Mouse (Mus musculus): ENCODE data around the gene Eml5. TPM values are rescaled to one million over a fixed set of nuclear protein-coding genes. Genes with fewer than 3 reads are reported as not detected.

The Eml5 gene
- polyA plus RNA-seq, 1 experiment from 2014 or later = 26.2 TPM

DNA sequence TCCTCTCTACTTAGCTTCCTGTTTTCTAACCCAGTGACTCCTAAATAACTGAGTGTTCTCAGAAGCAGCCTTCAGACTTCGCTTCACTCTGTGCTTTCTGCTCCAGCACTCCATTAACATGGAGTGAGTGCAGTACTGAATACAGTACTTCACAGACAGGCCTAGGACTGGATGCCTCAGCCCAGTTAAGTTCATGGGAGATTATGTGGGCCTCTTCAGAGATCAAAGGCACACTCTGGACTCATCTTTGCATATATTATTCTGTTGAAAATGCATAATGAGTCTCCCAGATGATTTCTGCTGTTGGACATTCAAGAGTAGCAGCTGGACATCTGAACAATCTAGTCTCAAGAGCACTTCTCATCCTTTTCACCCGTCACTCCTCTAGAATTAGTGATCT, 80.5 kb downstream of the Eml5 start:
- H3K4me3 ChIP-seq (ENCODE audit: low read depth, low read length) = no peak overlapping the region
- H3K4me1 ChIP-seq (ENCODE audit: control insufficient read depth, insufficient read depth, low read length) = 0 out of 2 replicates have a peak, but pooled peaks cover 2% of the 10 kb centered on the region
- H3K36me3 ChIP-seq (ENCODE audit: control insufficient read depth, insufficient read depth, low read length) = peaks cover 12% of the 10 kb centered on the region
- H3K4me2 ChIP-seq (ENCODE audit: low read length) = no peak overlapping the region
- no peak overlapping the region for H3K27ac ChIP-seq (ENCODE audit: low read length)
- no peaks in the 10 kb centered on the region for H3K27me3 ChIP-seq (ENCODE audit: control insufficient read depth, insufficient read depth, low read depth, low read length)
- H3K9me3 ChIP-seq (replicated peaks; ENCODE audit: control insufficient read depth, low read length, poor library complexity, severe bottlenecking) = no peaks in the 10 kb centered on the region
- ATAC-seq = no peak
- WGBS = 35% methylated on average over 2 of the region's 2 CpGs
- no peak overlapping the region for H3K9ac ChIP-seq (ENCODE audit: low read depth, low read length)

DNA sequence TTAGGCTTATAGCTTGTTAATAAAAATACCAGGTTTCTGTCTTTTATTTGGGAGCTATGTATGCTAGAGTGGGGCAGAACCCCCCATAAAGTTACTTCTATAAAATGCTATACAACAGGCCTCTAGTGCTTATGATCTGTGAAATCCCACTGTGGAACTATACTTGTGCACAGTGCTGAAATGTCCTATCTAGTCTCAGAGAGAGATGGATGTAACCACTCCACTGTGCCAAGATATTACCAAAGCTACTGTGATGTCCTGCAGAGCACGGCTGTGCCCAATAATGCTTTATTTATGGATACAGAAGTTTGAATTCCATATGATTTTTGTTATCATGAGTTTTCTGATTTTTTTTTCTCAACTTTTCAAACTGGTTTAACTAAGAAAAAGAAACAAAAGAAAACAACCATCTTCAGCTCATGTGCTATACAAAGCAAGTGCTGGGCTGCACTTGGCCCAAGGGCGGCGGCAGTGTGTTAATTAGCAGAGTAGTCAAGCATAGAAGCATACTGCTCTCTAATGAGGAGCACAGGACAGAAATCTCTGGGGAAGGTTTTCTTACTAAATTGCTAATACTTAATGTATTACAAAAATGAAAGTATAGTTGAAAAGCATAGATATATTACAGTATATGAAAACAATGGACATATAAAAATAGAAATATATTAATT, 97.1 kb downstream of the Eml5 start:
- no peaks in the 10 kb centered on the region for H3K9me3 ChIP-seq (replicated peaks; ENCODE audit: control insufficient read depth, low read length, poor library complexity, severe bottlenecking)
- H3K27me3 ChIP-seq (ENCODE audit: control insufficient read depth, insufficient read depth, low read depth, low read length) = no peaks in the 10 kb centered on the region
- H3K36me3 ChIP-seq (ENCODE audit: control insufficient read depth, insufficient read depth, low read length) = peaks cover 9% of the 10 kb centered on the region
- no peaks in the 10 kb centered on the region for H3K4me1 ChIP-seq (ENCODE audit: control insufficient read depth, insufficient read depth, low read length)
- no peak for ATAC-seq
- WGBS = 80% methylated on average over 3 of the region's 3 CpGs
- H3K4me3 ChIP-seq (ENCODE audit: low read depth, low read length) = no peak overlapping the region
- no peak overlapping the region for H3K27ac ChIP-seq (ENCODE audit: low read length)
- no peak overlapping the region for H3K9ac ChIP-seq (ENCODE audit: low read depth, low read length)
- H3K4me2 ChIP-seq (ENCODE audit: low read length) = no peak overlapping the region

DNA sequence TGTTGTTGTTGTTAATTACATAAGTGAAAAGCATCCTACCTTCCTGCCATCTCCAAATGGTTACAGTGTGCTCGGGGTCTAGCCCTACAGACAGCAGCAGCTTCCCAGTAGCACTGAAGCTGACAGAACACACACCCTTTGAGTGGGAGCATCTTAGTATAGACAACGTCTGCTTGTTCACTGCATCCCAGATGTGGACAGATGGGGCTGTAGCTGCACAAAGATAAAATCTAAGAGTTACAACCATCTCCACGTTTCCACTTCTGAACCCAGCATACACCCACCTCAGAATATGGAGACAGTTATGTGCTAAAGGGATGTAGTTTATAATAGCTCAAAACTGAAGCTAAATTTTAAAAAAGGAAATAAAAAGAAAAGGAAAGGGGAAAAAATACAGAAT, 99.0 kb downstream of the Eml5 start:
- Histone ChIP-seq H3K4me3 (ENCODE audit: low read depth, low read length) (no peak overlapping the region), H3K4me1 (ENCODE audit: control insufficient read depth, insufficient read depth, low read length) (no peaks in the 10 kb centered on the region), H3K4me2 (ENCODE audit: low read length) (no peak overlapping the region), H3K9ac (ENCODE audit: low read depth, low read length) (no peak overlapping the region), H3K9me3 (replicated peaks; ENCODE audit: control insufficient read depth, low read length, poor library complexity, severe bottlenecking) (no peaks in the 10 kb centered on the region), H3K27me3 (ENCODE audit: control insufficient read depth, insufficient read depth, low read depth, low read length) (no peaks in the 10 kb centered on the region), H3K27ac (ENCODE audit: low read length) (no peak overlapping the region), H3K36me3 (ENCODE audit: control insufficient read depth, insufficient read depth, low read length) (peaks cover 13% of the 10 kb centered on the region)
- ATAC-seq = no peak
- 82% methylated on average over 3 of the region's 3 CpGs for WGBS

DNA sequence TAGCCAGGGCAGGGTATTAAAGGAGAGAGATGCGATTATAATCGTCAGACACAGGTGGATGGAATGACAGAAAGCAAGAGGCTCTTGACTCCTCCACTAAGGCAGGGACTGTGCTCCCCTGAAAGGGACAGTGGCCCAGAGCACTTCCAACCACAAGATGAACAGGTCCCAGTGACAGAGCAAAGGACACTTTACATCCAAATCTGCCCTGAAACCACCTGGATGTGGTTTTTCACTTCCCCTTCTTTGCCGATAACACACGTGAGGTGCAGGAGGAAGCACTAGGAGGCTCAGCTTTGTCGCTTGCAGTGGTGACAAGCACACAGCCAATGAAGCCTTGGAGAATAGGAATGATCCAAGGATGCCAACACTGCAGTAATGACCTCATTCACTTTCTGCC, 101.0 kb downstream of the Eml5 start:
- H3K36me3 ChIP-seq (ENCODE audit: control insufficient read depth, insufficient read depth, low read length) = peaks cover 13% of the 10 kb centered on the region
- no peaks in the 10 kb centered on the region for H3K4me1 ChIP-seq (ENCODE audit: control insufficient read depth, insufficient read depth, low read length)
- H3K27ac ChIP-seq (ENCODE audit: low read length) = no peak overlapping the region
- H3K4me2 ChIP-seq (ENCODE audit: low read length) = no peak overlapping the region
- H3K9me3 ChIP-seq (replicated peaks; ENCODE audit: control insufficient read depth, low read length, poor library complexity, severe bottlenecking) = no peaks in the 10 kb centered on the region
- H3K9ac ChIP-seq (ENCODE audit: low read depth, low read length) = no peak overlapping the region
- ATAC-seq = no peak
- no peak overlapping the region for H3K4me3 ChIP-seq (ENCODE audit: low read depth, low read length)
- 87% methylated on average over 5 of the region's 5 CpGs for WGBS
- no peaks in the 10 kb centered on the region for H3K27me3 ChIP-seq (ENCODE audit: control insufficient read depth, insufficient read depth, low read depth, low read length)

DNA sequence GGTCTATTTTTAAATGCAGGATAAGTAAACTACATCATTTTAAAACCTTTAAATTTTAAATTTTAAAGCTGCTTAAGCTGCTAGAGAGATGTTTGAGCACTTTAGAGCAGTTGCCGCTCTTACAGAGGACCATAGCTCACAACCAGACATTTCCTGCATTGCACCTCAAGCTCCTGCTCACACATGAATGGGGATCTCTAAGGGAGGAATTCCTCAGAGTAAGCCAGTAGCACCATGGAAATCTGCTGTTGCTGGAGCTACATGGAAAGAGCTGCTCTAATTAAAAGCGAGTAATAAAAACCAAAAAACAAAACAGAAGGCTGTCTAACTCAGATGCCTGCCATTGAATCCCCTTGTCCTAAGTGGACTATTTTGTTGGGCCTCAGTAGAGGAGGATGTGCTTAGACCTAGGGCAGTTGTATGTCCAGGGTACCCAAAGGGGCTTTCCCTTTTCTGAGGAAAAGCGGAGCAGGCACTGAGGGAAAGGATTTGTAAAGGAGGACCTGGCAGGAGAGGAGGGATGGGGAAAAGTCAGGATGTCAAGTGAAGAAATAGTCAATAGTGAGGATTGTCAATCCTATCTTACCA, 105.5 kb downstream of the Eml5 start:
- Histone ChIP-seq H3K4me3 (ENCODE audit: low read depth, low read length) (no peak overlapping the region), H3K4me1 (ENCODE audit: control insufficient read depth, insufficient read depth, low read length) (no peaks in the 10 kb centered on the region), H3K9me3 (replicated peaks; ENCODE audit: control insufficient read depth, low read length, poor library complexity, severe bottlenecking) (no peaks in the 10 kb centered on the region), H3K27ac (ENCODE audit: low read length) (no peak overlapping the region), H3K27me3 (ENCODE audit: control insufficient read depth, insufficient read depth, low read depth, low read length) (no peaks in the 10 kb centered on the region), H3K9ac (ENCODE audit: low read depth, low read length) (no peak overlapping the region), H3K4me2 (ENCODE audit: low read length) (no peak overlapping the region), H3K36me3 (ENCODE audit: control insufficient read depth, insufficient read depth, low read length) (peaks cover 37% of the 10 kb centered on the region)
- 86% methylated on average over 3 of the region's 3 CpGs for WGBS
- ATAC-seq = no peak

DNA sequence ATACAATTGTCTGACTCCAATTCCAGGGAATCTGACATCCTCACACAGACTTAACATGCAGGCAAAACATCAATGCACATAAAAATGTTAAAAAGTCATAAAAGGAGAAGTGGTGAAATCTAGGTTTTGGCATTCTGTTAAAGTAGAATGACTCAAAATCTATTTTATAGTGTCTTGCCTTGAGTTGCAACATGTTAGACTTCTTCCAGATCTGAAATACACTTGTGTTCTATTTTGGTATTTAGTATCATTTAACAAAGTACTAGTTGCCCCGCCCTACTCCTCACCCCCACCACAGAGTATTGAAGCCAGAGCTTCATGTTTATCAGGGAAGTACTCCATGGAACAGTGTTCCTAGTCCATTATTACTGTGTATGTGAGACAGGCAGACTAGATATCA, 117.0 kb downstream of the Eml5 start:
- ATAC-seq = no peak
- no peaks in the 10 kb centered on the region for H3K27me3 ChIP-seq (ENCODE audit: control insufficient read depth, insufficient read depth, low read depth, low read length)
- no peak overlapping the region for H3K4me3 ChIP-seq (ENCODE audit: low read depth, low read length)
- 96% methylated on average over 1 of the region's 1 CpGs for WGBS
- H3K36me3 ChIP-seq (ENCODE audit: control insufficient read depth, insufficient read depth, low read length) = peaks cover 40% of the 10 kb centered on the region
- no peak overlapping the region for H3K4me2 ChIP-seq (ENCODE audit: low read length)
- H3K4me1 ChIP-seq (ENCODE audit: control insufficient read depth, insufficient read depth, low read length) = no peaks in the 10 kb centered on the region
- H3K9me3 ChIP-seq (replicated peaks; ENCODE audit: control insufficient read depth, low read length, poor library complexity, severe bottlenecking) = no peaks in the 10 kb centered on the region
- no peak overlapping the region for H3K27ac ChIP-seq (ENCODE audit: low read length)
- H3K9ac ChIP-seq (ENCODE audit: low read depth, low read length) = no peak overlapping the region

DNA sequence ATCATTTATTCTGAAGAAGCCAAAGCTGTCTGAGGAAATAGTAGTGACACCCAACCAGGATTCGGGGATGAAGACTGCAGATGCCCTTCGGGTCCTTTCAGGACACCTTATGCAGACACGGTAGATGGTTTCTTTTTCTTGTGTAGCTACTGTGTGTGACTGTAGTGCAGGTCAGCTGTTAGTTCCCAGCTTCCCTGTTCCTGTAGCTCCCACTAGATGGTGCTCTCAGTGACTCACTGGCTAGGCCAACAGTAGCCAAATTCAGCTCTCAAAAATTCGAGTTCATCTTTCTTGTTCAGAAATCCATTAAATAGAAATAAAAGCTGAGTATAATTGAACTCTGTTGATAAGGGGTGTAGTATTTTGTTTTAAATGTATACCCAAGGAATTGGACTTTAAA, 122.1 kb downstream of the Eml5 start:
- no peaks in the 10 kb centered on the region for H3K27me3 ChIP-seq (ENCODE audit: control insufficient read depth, insufficient read depth, low read depth, low read length)
- no peak overlapping the region for H3K4me2 ChIP-seq (ENCODE audit: low read length)
- no peak overlapping the region for H3K27ac ChIP-seq (ENCODE audit: low read length)
- no peak overlapping the region for H3K9ac ChIP-seq (ENCODE audit: low read depth, low read length)
- WGBS = 87% methylated on average over 4 of the region's 4 CpGs
- peaks cover 46% of the 10 kb centered on the region for H3K36me3 ChIP-seq (ENCODE audit: control insufficient read depth, insufficient read depth, low read length)
- no peak overlapping the region for H3K4me3 ChIP-seq (ENCODE audit: low read depth, low read length)
- ATAC-seq = no peak
- H3K9me3 ChIP-seq (replicated peaks; ENCODE audit: control insufficient read depth, low read length, poor library complexity, severe bottlenecking) = no peaks in the 10 kb centered on the region
- no peaks in the 10 kb centered on the region for H3K4me1 ChIP-seq (ENCODE audit: control insufficient read depth, insufficient read depth, low read length)

DNA sequence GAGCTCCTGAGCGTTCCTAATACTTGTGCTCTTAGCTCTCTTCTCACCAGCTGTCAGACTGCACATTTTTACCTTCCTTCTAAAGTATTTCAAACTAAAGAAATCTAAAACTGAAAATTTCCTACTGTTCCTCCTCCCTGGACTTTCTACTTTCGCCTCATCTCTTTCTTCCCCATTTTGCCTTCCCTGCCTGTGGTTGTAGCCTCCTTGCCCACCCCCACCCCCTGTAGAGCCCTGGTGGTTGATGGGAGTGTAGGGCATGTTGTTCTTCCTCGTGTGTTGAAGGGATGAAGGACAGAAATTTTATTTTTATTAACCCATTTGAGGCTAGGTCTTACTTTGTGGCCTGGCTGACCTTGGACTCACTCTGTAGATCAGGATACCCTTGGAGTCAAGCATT, 123.8 kb downstream of the Eml5 start:
- Histone ChIP-seq H3K4me1 (ENCODE audit: control insufficient read depth, insufficient read depth, low read length) (no peaks in the 10 kb centered on the region), H3K4me2 (ENCODE audit: low read length) (no peak overlapping the region), H3K36me3 (ENCODE audit: control insufficient read depth, insufficient read depth, low read length) (peaks cover 37% of the 10 kb centered on the region), H3K27me3 (ENCODE audit: control insufficient read depth, insufficient read depth, low read depth, low read length) (no peaks in the 10 kb centered on the region), H3K27ac (ENCODE audit: low read length) (no peak overlapping the region), H3K4me3 (ENCODE audit: low read depth, low read length) (no peak overlapping the region), H3K9me3 (replicated peaks; ENCODE audit: control insufficient read depth, low read length, poor library complexity, severe bottlenecking) (no peaks in the 10 kb centered on the region), H3K9ac (ENCODE audit: low read depth, low read length) (no peak overlapping the region)
- no peak for ATAC-seq
- 82% methylated on average over 3 of the region's 3 CpGs for WGBS

DNA sequence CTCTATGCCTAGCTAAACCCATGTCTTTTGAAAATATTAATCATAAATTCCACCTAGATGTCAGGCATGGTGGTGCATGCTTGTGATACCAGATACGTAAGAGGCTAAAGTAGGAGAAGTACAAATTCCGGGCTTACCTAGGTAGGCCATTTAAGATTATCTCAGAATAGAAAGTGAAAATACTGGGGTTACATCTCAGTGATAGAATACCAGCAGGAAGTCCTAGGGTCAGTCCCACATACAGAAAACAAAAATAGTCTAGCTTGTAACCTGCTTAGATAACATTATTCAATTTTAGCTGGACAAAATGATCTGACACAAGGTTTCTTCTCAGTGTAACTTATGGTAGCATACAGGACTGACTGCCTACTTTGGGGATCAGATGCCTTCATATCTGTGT, 135.0 kb downstream of the Eml5 start:
- ATAC-seq = no peak
- Histone ChIP-seq H3K36me3 (ENCODE audit: control insufficient read depth, insufficient read depth, low read length) (peaks cover 22% of the 10 kb centered on the region), H3K4me2 (ENCODE audit: low read length) (no peak overlapping the region), H3K27me3 (ENCODE audit: control insufficient read depth, insufficient read depth, low read depth, low read length) (no peaks in the 10 kb centered on the region), H3K9ac (ENCODE audit: low read depth, low read length) (no peak overlapping the region), H3K4me1 (ENCODE audit: control insufficient read depth, insufficient read depth, low read length) (no peaks in the 10 kb centered on the region), H3K9me3 (replicated peaks; ENCODE audit: control insufficient read depth, low read length, poor library complexity, severe bottlenecking) (no peaks in the 10 kb centered on the region), H3K27ac (ENCODE audit: low read length) (no peak overlapping the region), H3K4me3 (ENCODE audit: low read depth, low read length) (no peak overlapping the region)
- WGBS = 97% methylated on average over 2 of the region's 2 CpGs
